Mouse (Mus musculus) urinary bladder, postnatal 10 days (tissue): Measurements from ENCODE around the gene Dync2li1.

ENCODE experiments used
- DNase-seq: peaks from one replicate; pipeline ENCODE4 v3.0.0; 2022; ENCODE audit warnings: low spot score

Dync2li1 gene

GRCm38 (mm10) chr17:84646477-84646876, 20.2 kb downstream of the Dync2li1 start:
- DNase-seq: no peak

DNA sequence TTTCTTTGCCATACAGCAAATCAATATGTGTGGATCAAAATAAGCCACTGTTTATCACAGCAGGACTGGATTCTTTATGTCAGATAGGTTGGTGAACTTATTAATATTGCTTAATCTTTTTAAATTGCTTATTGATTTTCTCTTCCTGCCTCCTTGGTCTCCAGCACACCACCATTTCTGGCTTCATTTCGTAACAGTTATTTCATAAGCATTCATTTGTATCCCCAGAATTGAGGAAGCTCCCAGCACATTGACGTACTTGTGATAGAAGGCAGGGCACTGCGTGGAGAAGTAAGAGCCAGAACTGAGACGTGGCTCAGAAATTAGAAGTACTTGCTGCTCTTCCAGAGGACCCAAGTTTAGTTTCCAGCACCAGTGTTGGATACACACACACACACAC, 21.3 kb downstream of the Dync2li1 start:
- DNase-seq: no peak

- DNase-seq: no peak
These were observed 24.2 kb downstream of the Dync2li1 start for GRCm38 (mm10) chr17:84650302-84651017.

GRCm38 (mm10) chr17:84653544-84653943, 27.2 kb downstream of the Dync2li1 start:
- no peak for DNase-seq

DNA sequence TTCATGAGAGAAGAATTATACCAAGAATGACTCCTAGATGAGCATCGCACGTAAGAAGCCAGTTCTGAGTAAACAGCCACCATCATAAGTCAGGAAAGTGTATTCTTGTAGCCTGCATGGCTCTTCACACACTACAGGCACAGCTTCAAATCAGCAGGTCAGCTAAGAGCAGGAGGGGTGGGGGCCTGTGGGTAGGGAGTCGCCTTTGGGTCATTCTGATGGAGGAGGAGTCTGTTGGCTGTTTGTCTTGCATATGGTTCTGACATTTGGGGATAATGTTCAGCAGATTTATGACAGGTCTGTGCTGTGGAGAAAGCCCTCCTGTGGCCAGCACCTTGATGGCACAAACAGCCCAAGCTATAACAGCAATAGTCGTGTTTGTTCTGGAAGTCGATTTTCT, 29.9 kb downstream of the Dync2li1 start:
- DNase-seq: no peak

GRCm38 (mm10) chr17:84656653-84657421, 30.5 kb downstream of the Dync2li1 start:
- DNase-seq: no peak

DNA sequence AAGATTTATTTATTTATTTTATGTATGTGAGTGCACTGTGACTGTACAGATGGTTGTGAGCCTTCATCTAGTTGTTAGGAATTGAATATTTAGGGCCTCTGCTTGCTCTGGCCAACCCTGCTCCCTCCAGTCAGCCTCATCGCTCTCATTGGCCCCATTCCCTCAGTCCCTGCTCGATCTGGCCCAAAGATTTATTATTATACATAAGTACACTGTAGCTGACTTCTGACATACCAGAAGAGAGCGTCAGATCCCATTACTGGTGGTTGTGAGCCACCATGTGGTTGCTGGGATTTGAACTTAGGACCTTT, 31.1 kb downstream of the Dync2li1 start:
- no peak for DNase-seq

DNA sequence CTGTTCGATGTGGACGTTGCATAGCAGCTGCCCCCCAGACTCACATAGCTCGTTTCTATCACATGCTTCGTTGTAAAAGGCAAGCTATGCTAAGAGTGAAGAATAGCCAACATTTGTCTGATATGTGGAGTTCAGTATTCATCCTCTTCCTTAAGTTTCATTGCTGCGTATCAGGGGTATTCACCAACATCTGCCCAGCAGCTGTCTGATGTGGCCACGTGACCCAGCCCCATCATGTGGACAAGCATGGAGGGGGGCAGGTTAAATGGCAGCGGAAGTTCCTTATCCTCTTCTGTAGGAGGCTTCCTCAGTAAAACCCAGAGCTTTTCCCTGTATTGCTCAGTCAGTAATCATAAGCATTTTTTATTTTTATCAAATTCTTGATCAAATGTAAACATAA, 31.5 kb downstream of the Dync2li1 start:
- no peak for DNase-seq

GRCm38 (mm10) chr17:84658195-84658594, 31.9 kb downstream of the Dync2li1 start:
- no peak for DNase-seq

DNA sequence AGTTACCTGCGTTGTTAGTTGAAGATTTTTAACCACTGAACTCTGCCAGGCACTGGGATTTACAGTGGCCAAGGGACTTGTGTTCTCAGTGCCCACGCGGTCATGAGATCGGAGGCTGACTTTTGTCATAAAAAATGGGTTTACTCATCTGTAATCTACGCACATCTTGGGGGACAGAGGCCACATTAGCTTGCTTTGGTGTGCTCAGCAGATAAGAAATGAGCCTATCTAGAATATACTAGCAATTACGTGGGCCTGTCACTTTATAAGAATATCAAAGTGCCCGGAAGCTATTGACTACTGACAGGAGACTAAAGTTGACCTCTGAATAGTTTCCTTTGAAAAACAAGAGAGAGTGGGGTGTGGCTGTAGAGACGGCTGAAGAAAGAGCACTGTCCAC, 32.7 kb downstream of the Dync2li1 start:
- no peak for DNase-seq

DNA sequence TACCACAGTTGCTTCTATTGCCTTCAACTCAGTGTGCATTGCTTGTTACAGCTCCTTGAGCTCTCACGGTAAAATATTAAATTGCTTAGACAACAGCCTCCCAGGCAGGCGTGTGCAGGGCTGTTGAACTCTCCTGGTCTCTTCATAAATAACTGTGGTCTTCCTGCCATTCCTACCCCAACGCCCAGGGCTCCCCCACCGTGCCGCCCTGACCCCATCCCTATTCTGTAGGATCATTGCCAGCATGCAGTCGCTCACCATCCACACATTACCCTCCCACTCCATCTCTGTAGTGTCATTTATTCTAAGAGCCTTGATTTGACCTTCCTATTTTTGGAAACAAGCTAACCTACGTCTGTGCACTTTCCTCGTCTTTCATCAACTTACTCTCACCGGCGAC, 38.8 kb downstream of the Dync2li1 start:
- DNase-seq: no peak

DNA sequence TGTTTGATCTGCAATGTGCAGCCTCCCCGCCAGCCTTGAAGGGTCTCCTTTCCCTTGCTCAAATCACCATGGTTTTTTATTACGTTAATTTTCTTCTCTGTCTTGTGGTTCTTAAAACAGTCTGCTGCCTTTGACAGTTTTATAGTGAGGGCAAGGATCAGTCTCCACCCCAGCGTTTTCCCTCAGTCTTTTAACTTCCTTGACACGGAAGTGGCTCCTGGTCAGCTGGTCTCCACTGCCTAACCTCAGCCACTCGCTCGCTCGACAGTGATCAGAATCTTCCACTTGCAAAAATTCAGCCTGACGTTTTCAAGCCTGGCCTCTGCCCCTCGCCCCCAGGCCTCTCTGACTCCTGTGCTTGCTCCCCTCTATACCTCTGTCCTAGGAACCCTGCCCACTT, 39.4 kb downstream of the Dync2li1 start:
- no peak for DNase-seq

- no peak for DNase-seq
These were observed 41.6 kb downstream of the Dync2li1 start for GRCm38 (mm10) chr17:84667848-84668247.

GRCm38 (mm10) chr17:84672376-84673369, 46.4 kb downstream of the Dync2li1 start:
- no peak for DNase-seq

DNA sequence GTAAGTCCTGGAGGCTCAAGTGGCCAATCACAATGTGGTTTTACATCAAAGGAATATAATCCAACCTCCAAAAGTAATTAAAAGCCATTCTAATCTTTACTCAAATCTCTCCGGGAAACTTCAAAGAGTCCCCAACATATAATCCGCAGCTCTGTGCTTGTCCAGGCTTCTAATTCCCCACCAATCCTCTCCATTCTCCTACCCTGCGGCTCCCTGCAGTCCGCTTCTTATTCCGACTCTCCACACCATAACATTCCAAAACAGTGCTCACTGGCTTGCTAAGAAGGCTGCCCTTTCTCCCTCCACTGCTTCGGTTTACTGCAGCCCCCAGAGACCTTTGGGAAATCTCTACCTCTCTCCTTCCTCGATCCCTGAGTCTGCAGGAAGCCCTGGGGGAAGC, 47.8 kb downstream of the Dync2li1 start:
- DNase-seq: no peak

GRCm38 (mm10) chr17:84675204-84675603, 48.9 kb downstream of the Dync2li1 start:
- DNase-seq: no peak

DNA sequence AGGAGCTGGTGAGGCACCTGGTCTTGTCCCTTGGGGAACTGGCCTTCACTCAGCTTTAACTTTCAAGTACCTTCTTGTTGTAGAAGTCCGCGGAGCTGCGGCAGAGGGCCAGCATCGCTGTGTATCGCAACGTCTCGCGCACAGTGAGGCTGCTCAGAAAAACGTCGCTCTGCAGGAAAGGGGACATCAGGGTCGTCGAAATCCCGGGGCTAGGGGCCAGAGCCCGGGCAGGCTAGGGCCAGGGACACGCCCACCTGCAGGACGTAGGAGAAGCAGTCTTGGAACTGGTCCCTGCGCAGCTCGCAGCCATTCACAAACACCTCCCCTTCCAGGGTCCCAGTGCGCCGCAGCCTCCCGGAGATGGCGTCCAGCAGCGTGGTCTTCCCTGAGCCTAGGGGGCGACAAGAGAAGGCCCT, 49.7 kb downstream of the Dync2li1 start, which contains the start of gene Abcg8:
TSS of gene Abcg8 (plus strand) at position 352 of the 416 bp plus-strand sequence.
- no peak for DNase-seq

DNA sequence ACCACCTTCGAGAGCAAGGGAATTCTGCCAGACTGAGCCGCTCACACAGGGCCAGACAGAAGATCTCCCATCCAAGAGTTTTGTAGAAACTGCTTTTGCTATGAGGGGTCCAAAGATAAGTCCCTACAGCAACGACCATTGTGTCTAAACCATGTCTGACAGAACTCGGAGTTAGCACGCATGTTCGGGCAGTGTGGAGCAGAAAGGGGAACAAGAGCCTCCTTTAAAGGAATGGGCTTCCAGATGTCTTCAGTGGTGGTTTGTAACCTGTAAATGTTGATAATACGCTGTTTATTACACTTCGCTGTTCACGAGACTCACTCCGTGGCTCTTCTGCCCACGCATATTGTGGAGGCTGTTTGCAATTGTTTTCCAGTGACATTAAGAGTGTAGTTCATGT, 51.3 kb downstream of the Dync2li1 start:
- DNase-seq: no peak

- DNase-seq: no peak
These were observed 55.4 kb downstream of the Dync2li1 start for GRCm38 (mm10) chr17:84681670-84682069.

DNA sequence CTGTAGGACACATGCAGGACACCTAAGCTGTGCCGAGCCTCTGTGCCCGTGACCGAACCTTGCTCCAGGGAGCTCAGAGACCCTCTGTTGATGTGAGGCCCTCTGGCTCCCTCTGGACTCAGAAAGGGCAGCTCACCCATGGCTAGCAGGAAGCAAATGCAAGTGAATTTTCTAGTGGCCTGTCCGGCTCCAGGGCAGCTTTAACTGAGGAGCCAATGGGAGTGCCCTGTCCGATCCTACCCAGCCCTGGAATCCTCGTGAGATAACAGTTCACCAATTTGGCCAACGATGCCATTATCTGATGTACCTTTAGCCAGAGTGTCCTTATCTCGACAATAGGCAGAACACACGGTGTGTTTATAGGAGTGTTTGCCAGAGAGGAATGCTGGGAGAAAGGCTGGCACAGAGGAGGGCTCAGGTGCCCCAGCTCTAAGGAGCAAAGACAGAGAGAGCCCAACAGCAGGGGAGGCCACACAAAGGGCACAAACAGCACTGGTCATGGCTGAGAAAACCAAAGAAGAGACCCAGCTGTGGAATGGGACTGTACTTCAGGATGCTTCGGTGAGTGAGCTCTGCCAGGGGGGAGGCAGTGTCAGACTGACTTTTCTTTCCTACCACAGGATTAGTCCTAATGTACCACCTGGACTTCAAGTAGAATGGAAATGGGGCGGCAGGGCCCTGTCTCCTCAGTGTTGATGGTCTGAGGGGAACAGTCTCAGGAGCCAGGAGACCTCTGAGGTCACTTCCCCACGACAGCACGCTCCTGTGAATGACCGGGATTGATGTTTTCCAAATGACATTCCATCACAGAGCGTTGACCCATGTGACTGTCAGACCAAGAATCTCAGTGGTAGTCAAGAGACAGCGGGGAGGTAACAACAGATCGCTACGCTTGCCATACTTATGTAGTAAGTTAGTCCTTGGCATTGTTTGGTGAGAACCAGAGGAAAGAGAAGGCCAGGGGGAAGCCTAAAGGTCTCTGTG, 56.7 kb downstream of the Dync2li1 start, which contains the start of gene Abcg5:
TSS of gene Abcg5 (minus strand) at position 278 of the 984 bp plus-strand sequence.
- no peak for DNase-seq

GRCm38 (mm10) chr17:84684284-84684683, 58.0 kb downstream of the Dync2li1 start:
- no peak for DNase-seq
